Mouse (Mus musculus) B cell, adult 67 days (primary cell): ENCODE data around the gene Gm20877. TPM values are rescaled to one million over a fixed set of nuclear protein-coding genes. Genes with fewer than 3 reads are reported as not detected.

Experiments used
- total RNA-seq, 2 experiments: library from RNA; stranded (reverse); gene quantifications; 4 replicates each; pipeline ENCODE4 v1.2.4; 2023

The Gm20877 gene
- total RNA-seq = not detected

DNA sequence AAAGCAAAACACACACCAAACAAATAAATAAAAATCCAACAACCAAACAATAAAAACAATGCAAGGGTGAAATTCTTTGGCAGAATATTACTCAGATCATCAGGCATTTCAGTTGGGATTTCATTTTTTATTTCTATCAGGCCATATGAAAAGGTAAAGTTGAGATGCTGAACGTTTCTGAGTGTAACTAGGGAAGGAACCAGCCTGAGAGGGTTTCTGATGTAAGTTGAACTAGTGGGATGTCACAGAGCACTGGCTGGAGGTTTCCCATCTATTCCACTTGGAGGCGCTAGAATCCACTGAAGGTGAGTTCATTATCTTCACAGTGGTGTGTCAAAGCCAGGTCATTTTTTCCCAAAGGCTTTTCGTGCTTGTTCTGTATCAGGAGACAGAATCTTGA, at the start of gene Gm20877:
Gene Gm20877 (plus strand): TSS at position 301 of the 400 bp plus-strand sequence.

